Mouse (Mus musculus) stomach, postnatal 0 days (tissue): Measurements from ENCODE around the gene Trim71.

Experiments
- CTCF ChIP-seq: IDR thresholded peaks from 2 replicates; pipeline ENCODE4 v1.5.1; 2016; ENCODE audit warnings: antibody characterized with exemption, low read depth, mild to moderate bottlenecking, moderate library complexity
- EP300 ChIP-seq: optimal IDR thresholded peaks from 2 replicates; pipeline ENCODE3; 2016; ENCODE audit warnings: antibody characterized with exemption

- TF ChIP-seq EP300 (no peak), CTCF (no peak)
Measured at GRCm38 (mm10) chr9:114584183-114585016, 20.2 kb upstream of the Trim71 start.
